Mouse (Mus musculus): ENCODE results near the gene Iqsec1. TPM values are rescaled to one million over a fixed set of nuclear protein-coding genes. Genes with fewer than 3 reads are reported as not detected.
A peak's percentile ranks its signal among the peaks of the same experiment; 100 is the strongest.

Gene Iqsec1
- polyA plus RNA-seq, 1 experiment = 41.7 TPM

DNA sequence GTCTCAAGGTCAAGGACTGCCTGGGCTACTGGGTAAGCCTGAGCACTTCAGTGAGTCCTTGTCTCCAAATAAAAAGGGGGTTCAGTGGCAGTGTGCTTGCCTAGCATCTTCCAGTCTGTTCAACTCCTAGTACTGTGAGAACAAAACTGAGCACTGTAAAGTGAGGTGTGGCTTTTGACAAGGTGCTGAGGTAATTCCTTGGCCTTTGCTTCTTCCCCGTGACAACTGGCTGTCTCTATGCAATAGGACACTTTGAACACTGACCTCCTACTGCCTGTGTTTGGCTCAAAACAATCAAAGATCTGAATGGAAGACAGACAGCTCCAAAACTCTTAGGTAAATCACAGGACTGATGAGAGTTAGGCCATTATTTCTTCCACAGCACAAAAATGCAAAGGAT lies 246.0 kb downstream of the Iqsec1 start:
- H3K27me3 ChIP-seq (ENCODE audit: control insufficient read depth, insufficient read depth, low read length, poor library complexity, severe bottlenecking) = no peaks in the 10 kb centered on the region
- no peaks in the 10 kb centered on the region for H3K4me1 ChIP-seq (ENCODE audit: control insufficient read depth, insufficient read depth, low read length)
- TF ChIP-seq CTCF (IDR thresholded peaks at IDR 0.05; ENCODE audit: low read depth, low read length) (no peak), EP300 (IDR thresholded peaks at IDR 0.05; ENCODE audit: insufficient read depth, low read depth, low read length) (no peak)
- no peak overlapping the region for H3K4me3 ChIP-seq (ENCODE audit: low read depth, low read length)
- H3K9ac ChIP-seq (ENCODE audit: low read depth, poor library complexity, severe bottlenecking) = no peak overlapping the region
- H3K9me3 ChIP-seq (replicated peaks; ENCODE audit: control insufficient read depth, insufficient read depth, low read length, poor library complexity, severe bottlenecking) = no peaks in the 10 kb centered on the region
- H3K27ac ChIP-seq (ENCODE audit: insufficient read depth, low read length) = no peak overlapping the region
- no peaks in the 10 kb centered on the region for H3K36me3 ChIP-seq (ENCODE audit: control insufficient read depth, insufficient read depth, low read length, poor library complexity, severe bottlenecking)

DNA sequence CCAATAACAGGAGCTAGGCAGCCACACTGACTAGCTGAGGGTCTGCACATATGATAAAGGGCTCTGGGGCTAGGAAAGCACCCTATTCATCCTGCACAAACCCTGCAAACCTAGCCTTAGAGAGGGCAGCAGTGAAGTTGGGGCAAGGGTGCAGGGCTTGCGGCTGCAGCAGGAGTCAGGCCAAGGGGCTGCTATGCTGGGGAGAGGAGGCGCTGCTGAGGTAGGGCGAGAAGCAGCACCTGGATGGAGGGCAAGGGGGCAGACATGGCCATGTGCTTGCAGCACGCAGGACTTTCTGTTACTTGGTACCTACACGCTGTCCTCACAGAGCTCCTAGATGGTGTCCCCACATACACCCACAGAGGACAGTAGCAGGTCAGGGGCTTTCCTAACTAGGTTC lies 246.8 kb downstream of the Iqsec1 start:
- H3K9me3 ChIP-seq (replicated peaks; ENCODE audit: control insufficient read depth, insufficient read depth, low read length, poor library complexity, severe bottlenecking) = no peaks in the 10 kb centered on the region
- H3K36me3 ChIP-seq (ENCODE audit: control insufficient read depth, insufficient read depth, low read length, poor library complexity, severe bottlenecking) = no peaks in the 10 kb centered on the region
- no peak overlapping the region for H3K4me3 ChIP-seq (ENCODE audit: low read depth, low read length)
- H3K27me3 ChIP-seq (ENCODE audit: control insufficient read depth, insufficient read depth, low read length, poor library complexity, severe bottlenecking) = no peaks in the 10 kb centered on the region
- H3K4me1 ChIP-seq (ENCODE audit: control insufficient read depth, insufficient read depth, low read length) = no peaks in the 10 kb centered on the region
- H3K27ac ChIP-seq (ENCODE audit: insufficient read depth, low read length) = no peak overlapping the region
- H3K9ac ChIP-seq (ENCODE audit: low read depth, poor library complexity, severe bottlenecking) = no peak overlapping the region
- TF ChIP-seq EP300 (IDR thresholded peaks at IDR 0.05; ENCODE audit: insufficient read depth, low read depth, low read length) (no peak), POLR2A (IDR thresholded peaks at IDR 0.05; ENCODE audit: insufficient read depth, low read length) (no peak), CTCF (IDR thresholded peaks at IDR 0.05; ENCODE audit: low read depth, low read length) (no peak)

DNA sequence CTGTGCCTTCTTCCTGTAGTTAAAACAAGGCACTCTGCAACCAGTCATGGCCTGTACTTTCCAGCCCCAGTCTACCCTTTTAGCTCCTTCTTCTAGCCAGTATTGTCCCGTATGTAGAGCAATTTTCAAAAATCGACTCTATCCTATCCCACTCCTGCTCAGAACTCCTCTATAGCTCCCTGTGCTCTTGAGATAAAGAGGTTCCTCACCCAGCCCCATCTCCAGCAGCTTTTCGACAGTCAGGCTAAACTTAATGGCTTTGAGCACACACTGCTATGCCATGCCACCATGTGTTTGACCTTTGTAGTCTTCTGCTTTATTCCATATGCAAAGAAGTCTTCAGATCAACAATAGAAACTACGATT lies 247.4 kb downstream of the Iqsec1 start:
- Histone ChIP-seq H3K9me3 (replicated peaks; ENCODE audit: control insufficient read depth, insufficient read depth, low read length, poor library complexity, severe bottlenecking) (no peaks in the 10 kb centered on the region), H3K27ac (ENCODE audit: insufficient read depth, low read length) (no peak overlapping the region), H3K4me3 (ENCODE audit: low read depth, low read length) (no peak overlapping the region), H3K9ac (ENCODE audit: low read depth, poor library complexity, severe bottlenecking) (no peak overlapping the region), H3K36me3 (ENCODE audit: control insufficient read depth, insufficient read depth, low read length, poor library complexity, severe bottlenecking) (no peaks in the 10 kb centered on the region), H3K4me1 (ENCODE audit: control insufficient read depth, insufficient read depth, low read length) (no peaks in the 10 kb centered on the region), H3K27me3 (ENCODE audit: control insufficient read depth, insufficient read depth, low read length, poor library complexity, severe bottlenecking) (no peaks in the 10 kb centered on the region)
- no peak for TF ChIP-seq CTCF (IDR thresholded peaks at IDR 0.05; ENCODE audit: low read depth, low read length)
- no peak for TF ChIP-seq EP300 (IDR thresholded peaks at IDR 0.05; ENCODE audit: insufficient read depth, low read depth, low read length)
- TF ChIP-seq POLR2A (IDR thresholded peaks at IDR 0.05; ENCODE audit: insufficient read depth, low read length) = no peak

DNA sequence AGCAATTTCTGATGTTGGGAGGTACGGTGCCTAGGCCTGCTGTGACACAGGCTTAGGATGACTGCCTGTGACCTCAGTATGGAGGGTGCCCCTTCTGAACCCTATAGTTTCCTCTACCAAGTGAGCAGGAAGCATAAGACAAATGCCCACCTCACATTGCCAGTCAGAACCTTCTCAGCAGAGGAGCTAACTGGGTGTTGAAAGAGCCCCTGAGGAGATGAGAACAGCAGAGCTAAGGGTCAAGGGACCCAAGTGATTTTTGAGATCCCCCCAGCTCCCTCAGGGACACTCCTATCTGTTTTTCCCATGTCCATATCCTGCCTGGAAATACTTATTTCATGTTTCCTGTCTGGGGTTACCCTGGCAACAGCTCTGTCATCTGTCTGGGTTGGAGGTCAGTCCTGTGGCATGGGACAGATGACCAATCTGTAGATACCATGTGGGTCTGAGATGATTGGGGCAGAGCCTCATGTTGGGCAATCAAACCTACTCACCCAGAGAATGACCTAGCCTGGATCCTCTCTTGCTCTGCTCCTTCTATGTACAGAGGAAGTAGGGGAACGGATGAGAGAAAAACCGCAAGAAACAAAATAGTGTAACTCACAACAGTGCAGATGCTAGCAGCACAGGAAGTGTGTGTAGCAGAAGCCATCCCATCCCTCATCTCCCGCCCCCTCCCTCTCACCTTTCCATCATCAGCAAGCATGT lies 248.0 kb downstream of the Iqsec1 start:
- Histone ChIP-seq H3K9ac (ENCODE audit: low read depth, poor library complexity, severe bottlenecking) (no peak overlapping the region), H3K4me3 (ENCODE audit: low read depth, low read length) (no peak overlapping the region), H3K4me1 (ENCODE audit: control insufficient read depth, insufficient read depth, low read length) (no peaks in the 10 kb centered on the region), H3K27ac (ENCODE audit: insufficient read depth, low read length) (no peak overlapping the region), H3K36me3 (ENCODE audit: control insufficient read depth, insufficient read depth, low read length, poor library complexity, severe bottlenecking) (no peaks in the 10 kb centered on the region), H3K27me3 (ENCODE audit: control insufficient read depth, insufficient read depth, low read length, poor library complexity, severe bottlenecking) (no peaks in the 10 kb centered on the region), H3K9me3 (replicated peaks; ENCODE audit: control insufficient read depth, insufficient read depth, low read length, poor library complexity, severe bottlenecking) (no peaks in the 10 kb centered on the region)
- TF ChIP-seq CTCF (IDR thresholded peaks at IDR 0.05; ENCODE audit: low read depth, low read length) (no peak), POLR2A (IDR thresholded peaks at IDR 0.05; ENCODE audit: insufficient read depth, low read length) (no peak), EP300 (IDR thresholded peaks at IDR 0.05; ENCODE audit: insufficient read depth, low read depth, low read length) (no peak)

DNA sequence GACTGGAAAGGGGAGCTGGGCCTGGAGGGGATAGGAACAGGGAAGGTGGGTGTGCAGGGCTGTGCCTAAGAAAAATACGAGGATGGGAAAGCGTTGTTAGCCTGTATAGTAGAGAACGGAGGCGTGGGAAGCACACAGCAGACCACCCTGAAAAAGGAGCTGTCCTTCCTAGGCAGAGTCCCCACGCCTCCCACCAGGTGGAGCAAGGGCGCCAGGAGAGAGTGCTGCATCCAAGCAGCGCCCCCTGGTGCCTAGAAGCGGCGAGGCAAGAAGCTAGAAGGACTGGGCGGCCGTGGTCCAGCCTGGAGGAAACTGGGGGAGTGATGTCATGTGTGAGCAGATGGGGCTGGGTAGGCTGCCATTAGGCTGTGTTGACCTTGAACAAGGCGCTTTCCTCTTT lies 251.1 kb downstream of the Iqsec1 start:
- H3K36me3 ChIP-seq (ENCODE audit: control insufficient read depth, insufficient read depth, low read length, poor library complexity, severe bottlenecking) = no peaks in the 10 kb centered on the region
- peak overlapping the region; percentile 79; the same call in 1 of the 2 replicates for H3K4me3 ChIP-seq (ENCODE audit: low read depth, low read length)
- H3K9ac ChIP-seq (ENCODE audit: low read depth, poor library complexity, severe bottlenecking) = no peak overlapping the region
- H3K27ac ChIP-seq (ENCODE audit: insufficient read depth, low read length) = no peak overlapping the region
- TF ChIP-seq POLR2A (IDR thresholded peaks at IDR 0.05; ENCODE audit: insufficient read depth, low read length) = no peak
- TF ChIP-seq CTCF (IDR thresholded peaks at IDR 0.05; ENCODE audit: low read depth, low read length) = peak; percentile 100
- TF ChIP-seq EP300 (IDR thresholded peaks at IDR 0.05; ENCODE audit: insufficient read depth, low read depth, low read length) = 0 out of 2 replicates have a peak, but pooled peaks have one; percentile 30
- H3K4me1 ChIP-seq (ENCODE audit: control insufficient read depth, insufficient read depth, low read length) = no peaks in the 10 kb centered on the region
- no peaks in the 10 kb centered on the region for H3K27me3 ChIP-seq (ENCODE audit: control insufficient read depth, insufficient read depth, low read length, poor library complexity, severe bottlenecking)
- H3K9me3 ChIP-seq (replicated peaks; ENCODE audit: control insufficient read depth, insufficient read depth, low read length, poor library complexity, severe bottlenecking) = no peaks in the 10 kb centered on the region

DNA sequence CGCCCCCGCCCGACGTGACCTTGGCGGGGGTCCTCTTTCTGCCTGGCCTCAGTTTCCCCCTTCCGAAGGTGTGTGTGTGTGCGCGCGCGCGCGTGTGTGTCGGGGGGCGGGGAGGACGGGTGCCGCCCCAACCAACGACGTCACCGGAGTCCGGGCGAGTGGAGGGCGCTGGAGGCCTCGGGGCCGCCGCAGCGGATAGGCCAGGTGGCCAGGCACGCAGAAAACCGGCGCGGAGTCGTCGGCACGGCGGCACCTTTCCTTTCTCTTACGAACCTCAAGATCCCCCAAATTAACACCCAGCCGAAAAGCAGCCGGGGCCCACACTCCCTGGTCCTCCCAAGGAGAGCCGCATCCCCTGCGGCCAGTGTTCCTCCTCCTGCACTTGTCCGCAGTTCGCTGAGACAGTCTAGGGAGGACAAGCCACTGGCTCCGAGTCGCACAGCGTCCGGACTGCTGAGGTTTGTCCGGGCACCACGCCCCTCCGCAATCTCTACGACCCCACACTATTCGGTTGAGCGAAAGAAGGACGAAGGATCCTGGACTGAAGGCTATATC lies 251.7 kb downstream of the Iqsec1 start:
- no peak for TF ChIP-seq POLR2A (IDR thresholded peaks at IDR 0.05; ENCODE audit: insufficient read depth, low read length)
- H3K4me1 ChIP-seq (ENCODE audit: control insufficient read depth, insufficient read depth, low read length) = no peaks in the 10 kb centered on the region
- H3K27me3 ChIP-seq (ENCODE audit: control insufficient read depth, insufficient read depth, low read length, poor library complexity, severe bottlenecking) = no peaks in the 10 kb centered on the region
- H3K27ac ChIP-seq (ENCODE audit: insufficient read depth, low read length) = no peak overlapping the region
- H3K4me3 ChIP-seq (ENCODE audit: low read depth, low read length) = peak overlapping the region; percentile 79
- H3K9me3 ChIP-seq (replicated peaks; ENCODE audit: control insufficient read depth, insufficient read depth, low read length, poor library complexity, severe bottlenecking) = no peaks in the 10 kb centered on the region
- H3K9ac ChIP-seq (ENCODE audit: low read depth, poor library complexity, severe bottlenecking) = peak overlapping the region; percentile 77
- no peaks in the 10 kb centered on the region for H3K36me3 ChIP-seq (ENCODE audit: control insufficient read depth, insufficient read depth, low read length, poor library complexity, severe bottlenecking)
